Mouse (Mus musculus) CH12.LX (cell line): Measurements from ENCODE around the gene Gm11084. TPM values are rescaled to one million over a fixed set of nuclear protein-coding genes. Genes with fewer than 3 reads are reported as not detected.
A peak's percentile ranks its signal among the peaks of the same experiment; 100 is the strongest.

Experiments used
- DNase-seq: peaks from one replicate; pipeline ENCODE4 v3.0.0-alpha.2; 2013; ENCODE audit errors: extremely low read depth
- H3K27ac ChIP-seq: 2 replicates; pipeline ENCODE4 v1.5.1; 2012; ENCODE audit warnings: low read depth, mild to moderate bottlenecking, control low read depth, moderate library complexity; ENCODE audit not compliant: insufficient read depth
- H3K27me3 ChIP-seq: replicated peaks from 2 replicates; pipeline ENCODE3; 2012; ENCODE audit warnings: inconsistent platforms
- H3K36me3 ChIP-seq, 2 experiments: replicated peaks in 1 of 2; 2 replicates each; pipeline versions ENCODE3 to v1.6.1; 2012; ENCODE audit warnings: inconsistent platforms in 1 of 2, low read length in 1 of 2, mild to moderate bottlenecking in 1 of 2, mixed read lengths in 1 of 2, moderate library complexity in 1 of 2; ENCODE audit not compliant: control insufficient read depth in 1 of 2, insufficient read depth in 1 of 2
- H3K4me1 ChIP-seq, 2 experiments: 2 replicates each; pipeline ENCODE4 v1.6.1; 2012; ENCODE audit warnings: inconsistent platforms in 1 of 2, moderate library complexity in 1 of 2; ENCODE audit not compliant: insufficient read depth in 2 of 2, control insufficient read depth in 1 of 2
- H3K4me2 ChIP-seq: 2 replicates; pipeline ENCODE4 v1.6.1; 2012; ENCODE audit warnings: low read depth, mild to moderate bottlenecking, control low read depth; ENCODE audit not compliant: poor library complexity, insufficient read depth, severe bottlenecking
- H3K4me3 ChIP-seq, 3 experiments: fragments of 150-350 bp in 1 of 3; sonication (generic) in 1 of 3; replicated peaks in 1 of 3; 2 replicates each; pipeline versions ENCODE3 to v1.5.1; 2011 to 2012; ENCODE audit warnings: low read depth in 2 of 3, low read length in 2 of 3, mild to moderate bottlenecking in 2 of 3, moderate library complexity in 2 of 3, control low read depth in 1 of 3, improper control_type of control experiment in 1 of 3, inconsistent platforms in 1 of 3, mixed read lengths in 1 of 3; ENCODE audit not compliant: poor library complexity in 1 of 3
- H3K79me2 ChIP-seq: replicated peaks from 2 replicates; pipeline ENCODE4 v1.6.1; 2012; ENCODE audit warnings: mild to moderate bottlenecking, moderate library complexity; ENCODE audit not compliant: control insufficient read depth, poor library complexity, insufficient read depth, severe bottlenecking; ENCODE audit errors: extremely low read depth
- H3K9ac ChIP-seq: 2 replicates; pipeline ENCODE4 v1.6.1; 2012; ENCODE audit warnings: low read depth, mild to moderate bottlenecking, control low read depth, moderate library complexity; ENCODE audit not compliant: insufficient read depth
- H3K9me3 ChIP-seq: replicated peaks from 2 replicates; pipeline ENCODE3; 2012; ENCODE audit warnings: low read length, inconsistent platforms, mixed read lengths
- BHLHE40 ChIP-seq: IDR thresholded peaks from 2 replicates; pipeline ENCODE4 v1.6.1; 2011; ENCODE audit warnings: mild to moderate bottlenecking, low read depth, low read length, improper control_type of control experiment
- CHD1 ChIP-seq: IDR thresholded peaks from 2 replicates; pipeline ENCODE4 v1.6.1; 2012; ENCODE audit warnings: low read depth, low read length, improper control_type of control experiment, inconsistent platforms
- E2F4 ChIP-seq: IDR thresholded peaks from 2 replicates; pipeline ENCODE4 v1.6.1; 2011; ENCODE audit warnings: low read depth, low read length, improper control_type of control experiment; ENCODE audit not compliant: insufficient replicate concordance
- MAFK ChIP-seq: IDR thresholded peaks from 2 replicates; pipeline ENCODE4 v1.6.1; 2011; ENCODE audit warnings: low read length, improper control_type of control experiment; ENCODE audit not compliant: insufficient replicate concordance
- MXI1 ChIP-seq: IDR thresholded peaks from 2 replicates; pipeline ENCODE4 v1.6.1; 2011; ENCODE audit warnings: mild to moderate bottlenecking, low read depth, low read length, improper control_type of control experiment
- NRF1 ChIP-seq: IDR thresholded peaks from 2 replicates; pipeline ENCODE4 v1.6.1; 2014; ENCODE audit warnings: low read depth, mild to moderate bottlenecking, inconsistent platforms, low read length, improper control_type of control experiment, moderate library complexity
- POLR2AphosphoS2 ChIP-seq: IDR thresholded peaks from 2 replicates; pipeline ENCODE4 v1.6.1; 2011; ENCODE audit warnings: low read depth, low read length, improper control_type of control experiment
- RCOR1 ChIP-seq: conservative IDR thresholded peaks from 2 replicates; pipeline ENCODE4 v1.6.1; 2012; ENCODE audit warnings: low read depth, mild to moderate bottlenecking, inconsistent platforms, low read length, improper control_type of control experiment
- USF1 ChIP-seq: IDR thresholded peaks from 2 replicates; pipeline ENCODE4 v1.6.1; 2014; ENCODE audit warnings: low read depth, mild to moderate bottlenecking, inconsistent platforms, low read length, improper control_type of control experiment
- USF2 ChIP-seq: conservative IDR thresholded peaks from 2 replicates; pipeline ENCODE4 v1.6.1; 2011; ENCODE audit warnings: low read depth, low read length, improper control_type of control experiment
- ZNF384 ChIP-seq: IDR thresholded peaks from 2 replicates; pipeline ENCODE4 v1.6.1; 2012; ENCODE audit warnings: low read depth, low read length, improper control_type of control experiment, inconsistent platforms
- dilution Hi-C: fragments of 300-500 bp; cut with MboI; formaldehyde crosslinking; loops from 2 replicates; pipeline ENCODE4 v1.14.3; 2020; ENCODE audit warnings: low sequenced_read_pairs; ENCODE audit not compliant: extremely low pct_unique_long_range_greater_than_20kb, extremely low pct_ligation_motif_present
- in situ Hi-C: fragments of 300-500 bp; cut with MboI; formaldehyde crosslinking; loops from 3 replicates; pipeline ENCODE4 v1.14.3; 2019; ENCODE audit warnings: low sequenced_read_pairs, low pct_ligation_motif_present, low pct_unique_long_range_greater_than_20kb, mixed read lengths
- polyA plus RNA-seq: library from polyadenylated mRNA; unstranded; fragments of >175 nt; gene quantifications from 2 replicates; pipeline ENCODE4 v1.2.1, GENCODE M21; 2012; ENCODE audit warnings: low read depth; ENCODE audit not compliant: insufficient read length
- total RNA-seq, 2 experiments: library from RNA; depleted of rRNA; stranded (reverse); fragments of 300-350 nt in 1 of 2; fragments of >200 nt in 1 of 2; gene quantifications; 2 replicates each; pipeline ENCODE4 v1.2.3; 2012 to 2014

Gm11084 gene
- total and polyA plus RNA-seq, 3 experiments, result not detected

- Histone ChIP-seq H3K9ac (peak overlapping the region; percentile 100), H3K4me3 (peak overlapping the region; percentile 46 to 91 (median 56)), H3K79me2 (peaks cover 45% of the 10 kb centered on the region), H3K27me3 (no peaks in the 10 kb centered on the region), H3K9me3 (no peaks in the 10 kb centered on the region), H3K27ac (no peak overlapping the region), H3K36me3 (peaks cover 2 to 10% of the 10 kb centered on the region in 2 experiments), H3K4me1 (peaks cover 3 to 42% of the 10 kb centered on the region in 2 experiments; a peak in 2 of 4 replicates), H3K4me2 (peak overlapping the region; percentile 80)
- in situ Hi-C loops (no loop called here), dilution Hi-C loops (no loop called here)
- 0 out of 2 replicates have a peak, but pooled peaks have one; percentile 61 for TF ChIP-seq MXI1
- no peak for TF ChIP-seq RCOR1
- DNase-seq, result no peak
Measured at GRCm38 (mm10) chr2:72977272-72977671, 9.2 kb downstream of the Gm11084 start.

GRCm38 (mm10) chr2:72976036-72976435 lies 10.5 kb downstream of the Gm11084 start:
- Histone ChIP-seq H3K27me3 (no peaks in the 10 kb centered on the region), H3K27ac (no peak overlapping the region), H3K4me3 (peak overlapping the region in 1 of 3 experiments; percentile 56), H3K9me3 (no peaks in the 10 kb centered on the region), H3K79me2 (peaks cover 54% of the 10 kb centered on the region), H3K4me2 (peak overlapping the region; percentile 91), H3K9ac (peak overlapping the region; percentile 13; the same call in 1 of the 2 replicates), H3K4me1 (peaks cover 0 to 32% of the 10 kb centered on the region in 2 experiments; a peak in 2 of 4 replicates), H3K36me3 (peaks cover 8 to 22% of the 10 kb centered on the region in 2 experiments)
- in situ Hi-C loops, result no loop called here
- no peak for TF ChIP-seq POLR2AphosphoS2
- TF ChIP-seq CHD1, result no peak
- no peak for TF ChIP-seq ZNF384
- no peak for TF ChIP-seq USF2
- no peak for TF ChIP-seq MXI1
- no peak for TF ChIP-seq MAFK
- TF ChIP-seq USF1, result no peak
- TF ChIP-seq BHLHE40, result no peak
- no peak for TF ChIP-seq E2F4
- no peak for DNase-seq
- dilution Hi-C loops, result no loop called here

GRCm38 (mm10) chr2:72970831-72971230 lies 15.7 kb downstream of the Gm11084 start:
- peaks cover 27 to 61% of the 10 kb centered on the region in 2 experiments for H3K36me3 ChIP-seq
- dilution Hi-C loops, result no loop called here
- in situ Hi-C loops, result loop anchor here (5.0 to 25.0 kb wide), 2 partner anchors 86 to 316 kb away; no protein-coding TSS in a partner anchor

More at GRCm38 (mm10) chr2:72970831-72971230, 15.7 kb downstream of the Gm11084 start:
- TF ChIP-seq MXI1, result no peak
- TF ChIP-seq NRF1, result no peak
- Histone ChIP-seq H3K27ac (no peak overlapping the region), H3K9ac (no peak overlapping the region), H3K4me1 (peaks cover 2 to 27% of the 10 kb centered on the region in 2 experiments), H3K4me2 (no peak overlapping the region), H3K9me3 (no peaks in the 10 kb centered on the region), H3K79me2 (peaks cover 78% of the 10 kb centered on the region), H3K4me3 (no peak overlapping the region), H3K27me3 (no peaks in the 10 kb centered on the region)
- no peak for DNase-seq
